Mouse (Mus musculus) adrenal gland, postnatal 36 days (tissue): ENCODE measurements around the gene Il10. TPM values are rescaled to one million over a fixed set of nuclear protein-coding genes. Genes with fewer than 3 reads are reported as not detected.
"Not testable (repeated sequence)": the region's sequence is repeated elsewhere in the genome, so short reads cannot be mapped to it uniquely, and the experiment has no call there.

Experiments
- DNase-seq, 2 experiments: peaks; one replicate each; pipeline ENCODE4 v3.0.0; 2021; ENCODE audit warnings: mixed read lengths in 1 of 2
- total RNA-seq, 2 experiments: library from RNA; stranded (reverse); gene quantifications; 2 replicates each; pipeline ENCODE4 v1.2.3; 2021

Il10 gene
- total RNA-seq, 2 experiments from 2014 or later: not detected

- no peak for DNase-seq
Measured at GRCm38 (mm10) chr1:131020425-131021310, 1.0 kb downstream of the Il10 start.

DNA sequence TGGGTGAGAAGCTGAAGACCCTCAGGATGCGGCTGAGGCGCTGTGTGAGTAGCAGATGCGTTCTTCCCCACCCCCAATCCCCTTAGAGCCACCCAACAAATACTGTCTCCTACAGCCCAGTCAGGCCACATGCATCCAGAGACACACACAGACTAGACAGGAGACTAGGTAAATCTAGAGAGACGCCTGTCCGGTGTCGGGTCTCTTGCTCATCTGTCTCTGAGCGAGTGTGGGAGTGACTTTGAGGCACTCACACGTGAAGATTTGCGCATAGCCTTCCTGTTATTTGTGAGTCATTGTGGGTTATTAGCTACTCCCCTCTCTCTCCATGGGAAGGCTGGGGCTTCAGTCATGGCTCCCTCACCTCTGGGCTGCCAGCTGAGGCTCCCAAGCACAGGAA is 1.8 kb downstream of the Il10 start:
- DNase-seq: no peak

DNA sequence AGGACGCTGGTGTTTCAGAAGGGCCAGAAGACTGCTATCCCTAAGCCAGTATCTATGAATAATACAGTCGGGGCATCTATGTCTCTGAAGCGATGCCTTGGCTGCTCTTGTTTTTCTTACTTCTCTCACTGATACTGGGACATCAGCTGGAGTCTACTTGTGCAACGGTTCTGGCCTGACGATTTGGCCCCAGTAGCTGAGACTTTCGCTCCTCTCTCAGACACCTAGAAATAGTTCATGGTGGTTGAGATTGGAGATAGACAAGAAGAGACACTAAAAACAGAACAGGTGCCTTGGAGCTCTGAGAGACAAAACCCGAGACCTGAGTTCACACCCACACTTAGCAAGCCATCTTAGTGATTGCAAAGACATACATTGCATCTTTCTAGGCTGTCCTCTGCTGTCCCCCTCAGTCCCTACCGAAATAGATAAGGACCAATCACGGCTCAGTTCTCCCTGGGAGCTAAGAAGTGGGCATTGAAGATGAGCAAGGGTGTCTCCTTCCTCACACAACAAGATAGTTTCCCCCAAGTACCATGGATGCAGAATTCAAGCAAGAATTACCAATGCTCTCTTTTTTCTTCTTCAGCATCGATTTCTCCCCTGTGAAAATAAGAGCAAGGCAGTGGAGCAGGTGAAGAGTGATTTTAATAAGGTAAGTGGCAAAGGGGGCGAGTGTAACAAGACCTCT is 2.4 kb downstream of the Il10 start:
- DNase-seq: no peak

- no peak for DNase-seq
Measured at GRCm38 (mm10) chr1:131022591-131023249, 3.1 kb downstream of the Il10 start.

GRCm38 (mm10) chr1:131023250-131023858 is 3.7 kb downstream of the Il10 start:
- DNase-seq: not testable (repeated sequence)

DNA sequence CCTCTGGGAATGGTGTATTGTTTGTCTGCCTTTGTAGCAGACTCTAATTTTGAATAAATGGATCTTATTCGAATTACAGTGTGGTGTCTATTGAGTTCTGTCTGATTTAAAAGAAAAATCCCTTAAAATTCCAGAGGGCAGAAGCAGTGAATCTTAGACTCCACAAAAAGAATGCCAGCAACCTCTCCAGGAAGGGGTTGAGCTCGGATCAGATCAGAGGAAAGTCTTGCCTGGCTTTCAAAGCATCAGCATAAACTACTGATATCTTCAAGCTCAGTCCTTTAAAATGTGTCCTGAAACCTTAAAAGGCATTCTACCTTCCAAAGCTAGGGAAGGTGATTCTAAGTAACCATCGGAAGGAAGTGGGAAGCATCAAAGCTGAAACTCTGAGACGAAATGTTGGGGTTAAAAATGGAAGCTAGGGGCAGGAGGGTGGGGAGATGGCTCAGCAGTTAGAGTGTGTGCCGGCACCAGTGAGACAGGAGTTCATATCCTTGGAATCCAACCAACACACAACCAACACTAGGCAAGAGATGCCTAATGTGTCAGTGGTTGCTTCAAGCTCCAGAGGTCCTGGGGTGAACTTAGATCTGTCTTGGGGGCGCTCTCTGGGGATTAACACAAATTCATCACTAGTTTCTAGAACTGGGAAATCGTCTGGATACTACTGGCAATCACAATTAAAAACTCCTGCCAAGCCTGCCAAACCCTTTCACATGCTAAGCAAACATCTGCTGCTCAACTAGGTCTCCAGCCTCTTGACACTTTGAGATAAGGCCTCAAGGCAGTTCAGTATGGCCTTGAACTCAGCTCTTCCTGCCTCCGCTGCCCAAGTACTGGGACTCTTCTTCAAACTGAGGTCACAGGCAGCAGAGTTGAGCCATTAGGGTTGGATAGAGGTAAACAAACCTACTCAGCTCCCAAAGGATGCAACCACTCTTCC is 5.5 kb downstream of the Il10 start:
- no peak for DNase-seq

- no peak for DNase-seq
Measured at GRCm38 (mm10) chr1:131025843-131026190, 6.2 kb downstream of the Il10 start.

DNA sequence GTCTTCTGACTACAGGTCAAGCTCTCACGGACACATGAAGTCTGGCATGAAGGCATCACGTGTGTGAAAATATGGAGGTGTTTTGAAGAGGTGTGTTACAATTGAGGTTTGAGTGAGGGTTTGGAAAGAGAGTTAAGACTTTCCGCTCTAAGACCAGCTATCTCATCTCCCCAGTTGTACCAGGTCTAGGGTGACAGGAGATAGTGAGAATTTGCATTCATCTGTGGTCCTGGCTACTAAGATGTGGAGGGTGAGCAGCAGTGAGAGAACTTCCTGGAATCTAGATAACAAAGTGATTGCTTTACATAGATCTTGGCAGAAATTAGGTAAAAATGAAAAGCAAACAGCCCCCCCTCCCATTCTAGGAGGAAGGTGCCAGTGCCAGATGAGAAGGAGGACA is 9.6 kb downstream of the Il10 start:
- DNase-seq: no peak

DNA sequence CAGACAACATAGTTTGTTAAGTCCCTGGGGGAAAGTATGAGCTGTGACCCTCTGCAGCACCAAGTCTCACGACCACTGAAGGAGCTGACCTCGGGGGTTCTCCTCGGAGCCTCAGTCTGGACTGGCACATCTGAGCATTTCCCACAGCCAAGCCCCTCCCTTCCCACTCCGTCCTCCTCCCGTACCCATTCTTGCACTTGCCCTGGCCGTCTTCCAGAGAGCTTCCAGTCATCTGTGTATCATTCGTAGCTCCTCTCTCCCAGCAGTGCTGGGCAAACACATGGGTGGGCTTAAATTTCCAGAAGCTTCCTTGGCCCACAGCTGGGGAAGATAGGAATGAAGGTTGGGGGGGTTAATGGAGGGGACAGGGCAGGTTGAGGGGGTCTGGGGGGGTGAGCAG is 10.6 kb downstream of the Il10 start:
- DNase-seq: peak in 1 of 2 experiments; percentile 39

DNA sequence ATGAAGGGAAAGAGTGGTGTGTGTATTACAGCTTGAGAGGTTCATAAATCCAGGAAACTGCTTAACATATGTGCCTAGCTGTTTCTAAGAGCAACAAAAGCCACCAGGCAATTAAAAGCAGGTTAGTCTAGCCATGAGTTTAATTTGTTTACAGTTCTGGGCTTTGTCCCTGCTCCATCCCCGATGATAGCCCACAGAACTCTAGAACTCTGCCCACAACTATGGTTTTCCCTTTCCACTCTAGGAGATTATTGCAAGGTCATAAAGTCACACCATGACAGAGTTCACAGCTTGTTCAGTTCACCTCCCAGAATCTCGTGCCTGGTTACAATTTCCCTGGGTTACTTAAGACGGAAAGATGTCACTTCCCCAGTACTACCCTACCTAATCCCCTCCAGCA is 11.6 kb downstream of the Il10 start:
- no peak for DNase-seq

DNA sequence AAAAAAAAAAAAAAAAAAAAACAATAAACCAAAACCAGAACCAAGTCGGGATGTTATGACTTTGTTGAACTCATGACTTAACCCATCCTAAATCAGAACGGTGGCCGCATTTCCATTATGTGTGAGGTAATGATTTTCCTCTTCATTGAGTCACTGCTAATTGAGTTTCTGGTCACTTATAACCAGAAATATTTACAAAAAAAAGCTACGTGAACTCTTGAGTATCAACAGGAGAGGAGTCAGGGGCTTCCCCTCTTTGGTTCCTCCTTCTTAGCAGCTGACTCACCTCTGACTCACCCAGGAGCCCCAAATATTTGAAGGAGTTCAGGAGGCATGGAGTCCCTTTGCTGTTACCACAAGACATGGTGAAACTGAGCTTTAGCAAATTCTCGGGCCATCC is 18.4 kb downstream of the Il10 start:
- DNase-seq: no peak

DNA sequence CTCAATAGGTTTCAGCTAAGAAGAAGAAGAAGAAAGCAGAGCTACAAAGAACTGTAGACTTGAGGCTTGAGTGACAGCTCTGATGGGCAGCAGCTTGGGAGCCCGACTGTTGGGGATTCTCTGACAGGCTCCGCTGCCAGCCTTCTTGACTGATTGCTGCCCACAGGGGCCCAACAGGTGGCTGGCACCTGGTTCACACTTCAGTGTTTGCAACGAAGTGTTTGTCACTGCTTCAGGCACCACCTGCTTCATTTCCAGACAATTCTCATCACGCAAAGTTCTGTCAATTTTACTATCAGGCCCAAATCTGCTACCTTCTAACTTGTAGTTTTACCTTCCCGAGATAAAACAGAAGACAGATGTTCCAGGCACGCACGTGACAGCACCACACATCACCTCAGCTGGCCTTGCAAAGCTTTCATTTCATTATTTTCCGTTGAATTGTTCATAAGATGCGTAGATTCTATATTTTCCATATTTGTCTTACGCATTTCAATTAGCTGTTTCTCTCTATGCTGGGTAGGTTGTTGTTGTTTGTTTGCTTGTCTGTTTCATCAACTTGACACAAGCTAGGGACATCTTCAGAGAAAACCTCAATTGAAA is 18.9 kb downstream of the Il10 start:
- no peak for DNase-seq

DNA sequence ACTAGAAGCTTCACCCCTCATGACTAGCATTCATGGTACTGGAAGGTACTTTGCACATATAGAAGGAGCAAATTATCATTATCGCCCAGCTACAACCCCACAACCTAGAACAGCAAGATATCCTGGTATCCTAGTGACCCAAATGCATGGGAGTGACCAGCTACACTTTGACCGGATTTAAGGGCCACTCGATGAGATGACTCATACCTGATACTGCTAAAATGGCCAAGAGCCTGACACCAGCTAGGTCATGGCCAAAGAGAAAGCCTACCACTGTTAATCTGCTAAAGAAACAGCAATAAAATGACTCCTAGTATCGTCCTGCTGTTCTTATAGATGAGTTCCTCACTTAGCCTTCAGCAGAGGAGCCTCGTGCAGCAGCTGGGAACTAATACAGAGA is 19.8 kb downstream of the Il10 start:
- no peak for DNase-seq

DNA sequence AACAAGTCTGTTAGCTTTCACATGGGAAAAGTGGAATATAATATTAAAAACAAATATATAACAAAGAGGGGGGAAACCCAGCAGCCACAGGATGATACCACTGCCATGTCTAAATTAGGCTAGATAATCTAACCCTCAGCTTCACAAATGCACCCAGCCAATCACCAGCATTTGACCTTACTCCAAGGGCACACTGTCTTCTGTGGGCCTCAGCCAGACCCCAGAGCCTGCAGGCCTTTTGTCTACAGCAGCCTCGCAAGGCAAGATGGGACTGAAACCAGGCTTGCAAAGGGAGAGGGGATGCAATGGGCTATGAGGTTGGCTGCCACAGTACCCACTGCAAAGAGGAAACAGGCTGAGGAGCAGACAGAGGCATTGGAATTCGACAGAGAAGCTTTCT is 22.6 kb downstream of the Il10 start:
- DNase-seq: no peak

DNA sequence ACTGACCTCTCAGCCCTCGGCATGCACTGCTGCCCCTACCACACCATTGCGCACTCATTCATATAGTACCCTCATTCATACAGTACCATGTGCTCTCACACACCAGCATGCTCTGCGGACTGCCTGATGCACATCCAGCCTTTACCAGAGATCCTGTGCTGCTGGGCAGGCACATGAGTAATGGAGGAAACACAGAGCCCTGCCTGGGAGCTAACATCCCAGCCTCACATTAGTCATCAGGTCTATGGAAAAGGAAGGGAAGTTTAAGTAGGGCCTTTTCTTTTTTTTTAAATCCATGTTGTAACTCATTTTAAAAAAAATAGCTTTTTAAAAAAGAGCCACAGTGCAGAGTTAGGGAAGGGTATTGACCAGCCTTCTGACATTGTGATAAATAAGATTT is 23.1 kb downstream of the Il10 start:
- DNase-seq: no peak

DNA sequence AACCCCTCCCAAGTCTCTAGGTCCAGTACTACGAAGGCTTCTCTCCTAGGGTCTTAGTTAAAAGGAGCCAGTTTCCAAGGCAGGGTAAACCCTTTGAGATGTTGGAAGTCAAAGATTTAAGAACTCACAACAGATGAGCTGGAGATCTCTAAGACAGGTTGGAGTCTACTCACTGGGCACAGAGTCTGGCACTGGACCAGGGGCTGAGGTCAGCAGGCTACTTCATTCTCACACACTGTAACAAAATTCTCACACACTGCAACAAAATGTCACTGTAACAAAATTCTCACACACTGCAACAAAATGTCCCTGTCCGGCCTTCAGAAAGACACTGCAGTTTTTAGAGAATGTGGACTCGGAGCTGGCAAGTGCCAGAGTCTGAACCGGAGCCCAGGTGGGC is 24.0 kb downstream of the Il10 start:
- no peak for DNase-seq

DNA sequence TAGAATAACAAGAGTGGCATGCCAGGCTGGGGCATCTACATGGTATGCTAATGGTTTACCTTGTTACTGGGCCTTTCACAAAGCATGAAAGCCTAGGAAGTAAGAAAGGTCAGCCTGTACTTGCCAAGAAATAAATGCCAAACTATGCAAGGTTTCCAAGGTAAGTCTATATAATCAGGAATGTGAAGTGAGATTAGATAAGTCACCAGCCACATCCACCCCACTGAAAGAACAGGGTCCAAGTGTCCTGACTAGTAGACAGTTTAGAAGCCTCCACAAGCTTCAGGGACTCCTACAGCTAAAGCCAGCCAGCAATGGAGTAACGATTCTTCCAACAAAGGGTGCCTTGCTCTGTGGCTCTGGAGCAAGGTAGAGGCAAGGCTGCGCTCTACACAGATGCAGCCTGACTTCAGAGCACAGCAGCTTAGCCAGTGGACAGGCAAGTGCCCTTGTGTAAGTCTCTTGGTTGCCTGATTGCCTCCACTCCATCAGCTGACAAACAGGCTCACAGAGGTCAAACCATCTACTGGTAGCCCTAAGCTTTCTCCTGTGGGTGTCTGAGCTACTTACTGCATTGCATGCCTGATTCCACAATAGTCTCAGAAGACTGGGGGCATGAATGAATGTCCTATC is 26.2 kb downstream of the Il10 start:
- no peak for DNase-seq

DNA sequence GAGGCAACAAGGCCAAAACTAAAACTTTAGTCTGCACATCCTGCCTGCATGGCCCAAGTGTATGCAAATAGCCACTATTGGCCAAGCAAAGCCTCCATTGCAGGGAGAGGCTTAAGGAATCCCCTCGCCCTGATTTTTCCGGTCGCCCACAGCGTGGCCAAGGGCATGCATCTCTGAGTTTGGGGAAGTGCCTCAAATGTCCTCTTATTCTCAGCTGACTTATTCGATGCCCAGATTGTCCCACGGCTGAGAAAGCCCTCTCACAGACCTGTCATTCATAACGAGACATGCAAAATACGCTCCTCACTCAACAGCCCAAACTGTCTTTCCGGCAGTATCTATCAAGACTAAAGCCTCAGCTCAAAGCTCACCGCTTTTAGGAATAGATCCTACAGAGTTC is 27.0 kb downstream of the Il10 start:
- DNase-seq: no peak

DNA sequence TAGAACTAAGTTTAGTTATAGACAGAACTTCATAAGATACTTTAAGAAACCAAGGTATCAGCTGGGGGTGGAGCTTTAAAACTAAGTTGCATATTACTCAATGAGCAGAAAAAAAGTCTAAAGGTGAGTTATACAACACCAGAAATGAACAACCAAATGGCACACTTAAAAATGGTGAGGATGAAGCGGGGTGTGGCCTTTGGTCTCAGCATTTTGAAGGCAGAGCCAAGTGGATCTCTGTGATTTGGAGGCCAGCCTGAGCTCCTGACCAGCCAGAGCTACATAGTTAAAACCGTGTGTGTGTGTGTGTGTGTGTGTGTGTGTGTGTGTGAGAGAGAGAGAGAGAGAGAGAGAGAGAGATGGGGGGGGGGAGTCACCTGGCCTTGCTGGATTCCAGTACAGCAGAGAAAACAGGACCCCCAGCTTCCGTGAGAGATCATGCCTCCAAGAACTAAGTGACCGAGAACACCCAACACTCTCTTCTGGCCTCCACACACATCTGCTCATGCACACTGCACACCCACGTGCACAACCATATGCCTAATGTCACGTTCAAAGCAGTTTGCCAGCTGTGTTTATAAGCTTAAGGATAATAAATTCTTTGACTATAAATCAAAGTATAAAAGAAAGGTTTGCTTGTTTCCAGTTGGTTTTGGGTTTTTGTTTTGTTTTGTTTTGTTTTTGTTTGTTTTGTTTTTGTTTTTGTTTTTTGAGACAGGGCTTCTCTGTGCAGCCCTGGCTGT is 28.6 kb downstream of the Il10 start:
- DNase-seq: no peak

GRCm38 (mm10) chr1:131048946-131049345 is 29.3 kb downstream of the Il10 start:
- no peak for DNase-seq
